Mouse (Mus musculus): ENCODE results near the gene Sbsn. TPM values are rescaled to one million over a fixed set of nuclear protein-coding genes. Genes with fewer than 3 reads are reported as not detected.

Gene Sbsn
- polyA plus RNA-seq, 2 experiments, result 28.4 to 38.7 TPM

- no peak overlapping the region for H3K27ac ChIP-seq (replicated peaks; ENCODE audit: low read depth, low read length)
- no peak for TF ChIP-seq POLR2A (IDR thresholded peaks at IDR 0.05; ENCODE audit: borderline replicate concordance, extremely low read depth, insufficient read depth, insufficient read length)
- peak overlapping the region; percentile 32 for H3K4me3 ChIP-seq (replicated peaks; ENCODE audit: low read length)
- no peaks in the 10 kb centered on the region for H3K36me3 ChIP-seq (ENCODE audit: control insufficient read depth, insufficient read depth, low read length)
- peaks cover 21% of the 10 kb centered on the region for H3K27me3 ChIP-seq (ENCODE audit: control insufficient read depth, insufficient read depth, low read length)
- WGBS, result 10% methylated on average over 14 of the region's 14 CpGs
- no peak for DNase-seq (ENCODE audit: low spot score)
- H3K9me3 ChIP-seq (ENCODE audit: control insufficient read depth, low read length), result no peaks in the 10 kb centered on the region
- H3K4me1 ChIP-seq (ENCODE audit: control insufficient read depth, insufficient read depth, low read length), result peaks cover 7% of the 10 kb centered on the region; the same call in 1 of the 2 replicates
- H3K9ac ChIP-seq (ENCODE audit: low read depth, low read length, severe bottlenecking), result no peak overlapping the region
- peak overlapping the region; percentile 59 for H3K4me2 ChIP-seq (replicated peaks; ENCODE audit: low read depth, low read length, severe bottlenecking)
- no peak; the same call in 1 of the 2 replicates for ATAC-seq (ENCODE audit: low FRiP score, low read depth)
Measured at GRCm38 (mm10) chr7:30717716-30718046, 33.6 kb upstream of the Sbsn start.

DNA sequence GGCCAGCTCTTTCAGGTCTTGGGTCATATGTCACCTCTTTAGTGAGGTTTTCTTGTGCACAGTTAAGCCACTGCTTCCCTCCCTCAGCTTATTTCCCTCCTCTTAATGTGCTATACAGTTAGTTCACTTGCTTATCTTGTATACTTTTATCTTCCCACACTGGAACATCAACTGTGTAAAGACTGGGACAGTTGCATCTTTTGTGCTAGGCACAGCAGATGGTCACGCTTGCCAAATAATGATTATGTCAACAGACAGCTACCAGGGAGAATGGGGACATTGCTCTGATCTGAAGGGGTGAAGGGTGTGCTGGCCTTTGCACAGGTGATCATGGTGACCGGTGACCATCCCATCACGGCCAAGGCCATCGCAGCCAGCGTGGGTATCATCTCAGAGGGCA lies 31.6 kb upstream of the Sbsn start:
- no peak for DNase-seq (ENCODE audit: low spot score)
- H3K4me3 ChIP-seq (replicated peaks; ENCODE audit: low read length), result no peak overlapping the region
- TF ChIP-seq POLR2A (IDR thresholded peaks at IDR 0.05; ENCODE audit: borderline replicate concordance, extremely low read depth, insufficient read depth, insufficient read length), result no peak
- H3K4me1 ChIP-seq (ENCODE audit: control insufficient read depth, insufficient read depth, low read length), result peaks cover 7% of the 10 kb centered on the region; the same call in 1 of the 2 replicates
- 91% methylated on average over 5 of the region's 5 CpGs for WGBS
- no peaks in the 10 kb centered on the region for H3K36me3 ChIP-seq (ENCODE audit: control insufficient read depth, insufficient read depth, low read length)
- H3K27ac ChIP-seq (replicated peaks; ENCODE audit: low read depth, low read length), result no peak overlapping the region
- ATAC-seq (ENCODE audit: low FRiP score, low read depth), result no peak
- H3K9ac ChIP-seq (ENCODE audit: low read depth, low read length, severe bottlenecking), result no peak overlapping the region
- peaks cover 21% of the 10 kb centered on the region for H3K27me3 ChIP-seq (ENCODE audit: control insufficient read depth, insufficient read depth, low read length)
- H3K4me2 ChIP-seq (replicated peaks; ENCODE audit: low read depth, low read length, severe bottlenecking), result no peak overlapping the region
- no peaks in the 10 kb centered on the region for H3K9me3 ChIP-seq (ENCODE audit: control insufficient read depth, low read length)

DNA sequence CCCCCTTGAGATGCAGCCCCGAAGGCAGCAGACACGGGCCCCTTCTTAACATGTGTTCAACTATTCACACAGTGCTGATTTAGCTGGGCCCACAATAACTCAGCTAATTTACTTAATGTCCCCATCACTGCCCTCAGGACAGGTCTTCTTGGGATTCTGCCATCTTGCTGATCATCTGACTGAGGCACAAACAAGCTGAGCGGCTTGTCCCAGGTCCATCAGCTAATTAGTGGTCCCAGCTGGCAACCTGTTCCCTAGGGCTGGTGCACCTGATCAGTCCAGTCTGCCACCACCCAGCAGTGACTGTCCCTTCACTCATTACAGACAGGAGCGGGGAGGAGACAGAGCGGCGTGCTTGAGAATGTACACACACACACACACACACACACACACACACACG lies 30.0 kb upstream of the Sbsn start:
- Histone ChIP-seq H3K9me3 (ENCODE audit: control insufficient read depth, low read length) (no peaks in the 10 kb centered on the region), H3K27ac (replicated peaks; ENCODE audit: low read depth, low read length) (no peak overlapping the region), H3K4me3 (replicated peaks; ENCODE audit: low read length) (no peak overlapping the region), H3K4me2 (replicated peaks; ENCODE audit: low read depth, low read length, severe bottlenecking) (no peak overlapping the region), H3K36me3 (ENCODE audit: control insufficient read depth, insufficient read depth, low read length) (0 out of 2 replicates have a peak, but pooled peaks cover 5% of the 10 kb centered on the region), H3K4me1 (ENCODE audit: control insufficient read depth, insufficient read depth, low read length) (peaks cover 7% of the 10 kb centered on the region; the same call in 1 of the 2 replicates), H3K27me3 (ENCODE audit: control insufficient read depth, insufficient read depth, low read length) (peaks cover 15% of the 10 kb centered on the region), H3K9ac (ENCODE audit: low read depth, low read length, severe bottlenecking) (no peak overlapping the region)
- DNase-seq (ENCODE audit: low spot score) (no peak), ATAC-seq (ENCODE audit: low FRiP score, low read depth) (no peak)
- no peak for TF ChIP-seq POLR2A (IDR thresholded peaks at IDR 0.05; ENCODE audit: borderline replicate concordance, extremely low read depth, insufficient read depth, insufficient read length)
- 72% methylated on average over 7 of the region's 7 CpGs for WGBS

GRCm38 (mm10) chr7:30723274-30723953 lies 27.9 kb upstream of the Sbsn start:
- Histone ChIP-seq H3K4me1 (ENCODE audit: control insufficient read depth, insufficient read depth, low read length) (peaks cover 6% of the 10 kb centered on the region; the same call in 1 of the 2 replicates), H3K36me3 (ENCODE audit: control insufficient read depth, insufficient read depth, low read length) (peaks cover 23% of the 10 kb centered on the region), H3K27me3 (ENCODE audit: control insufficient read depth, insufficient read depth, low read length) (no peaks in the 10 kb centered on the region), H3K4me3 (replicated peaks; ENCODE audit: low read length) (no peak overlapping the region), H3K9ac (ENCODE audit: low read depth, low read length, severe bottlenecking) (no peak overlapping the region), H3K4me2 (replicated peaks; ENCODE audit: low read depth, low read length, severe bottlenecking) (no peak overlapping the region), H3K27ac (replicated peaks; ENCODE audit: low read depth, low read length) (no peak overlapping the region), H3K9me3 (ENCODE audit: control insufficient read depth, low read length) (no peaks in the 10 kb centered on the region)
- no peak for ATAC-seq (ENCODE audit: low FRiP score, low read depth)
- no peak for TF ChIP-seq POLR2A (IDR thresholded peaks at IDR 0.05; ENCODE audit: borderline replicate concordance, extremely low read depth, insufficient read depth, insufficient read length)
- no peak for DNase-seq (ENCODE audit: low spot score)
- 48% methylated on average over 6 of the region's 6 CpGs for WGBS

DNA sequence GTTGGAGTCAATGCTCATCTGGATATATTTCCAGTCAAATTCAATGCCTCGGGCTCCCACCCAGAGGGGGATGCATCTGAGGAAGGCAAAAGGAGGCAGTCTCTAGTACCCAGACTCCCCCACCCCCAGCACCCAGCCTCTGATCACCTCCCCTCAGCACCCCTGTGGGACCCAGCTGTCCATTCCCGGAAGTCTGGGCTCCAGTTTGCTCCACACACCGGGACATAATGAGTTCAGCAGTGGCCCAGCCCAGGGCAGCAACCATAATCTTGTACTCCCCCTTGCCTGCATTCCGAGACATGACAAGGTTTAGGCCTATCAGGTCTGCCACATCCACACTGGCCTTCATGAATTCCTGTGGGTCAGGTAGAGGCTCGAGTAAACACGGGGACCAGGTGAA lies 23.1 kb upstream of the Sbsn start:
- DNase-seq (ENCODE audit: low spot score) (no peak), ATAC-seq (ENCODE audit: low FRiP score, low read depth) (no peak)
- Histone ChIP-seq H3K27ac (replicated peaks; ENCODE audit: low read depth, low read length) (no peak overlapping the region), H3K4me3 (replicated peaks; ENCODE audit: low read length) (peak overlapping the region; percentile 62), H3K27me3 (ENCODE audit: control insufficient read depth, insufficient read depth, low read length) (no peaks in the 10 kb centered on the region), H3K36me3 (ENCODE audit: control insufficient read depth, insufficient read depth, low read length) (peaks cover 35% of the 10 kb centered on the region), H3K4me2 (replicated peaks; ENCODE audit: low read depth, low read length, severe bottlenecking) (peak overlapping the region; percentile 53), H3K9ac (ENCODE audit: low read depth, low read length, severe bottlenecking) (peak overlapping the region; percentile 63), H3K9me3 (ENCODE audit: control insufficient read depth, low read length) (no peaks in the 10 kb centered on the region), H3K4me1 (ENCODE audit: control insufficient read depth, insufficient read depth, low read length) (peaks cover 16% of the 10 kb centered on the region)
- 85% methylated on average over 6 of the region's 6 CpGs for WGBS
- TF ChIP-seq POLR2A (IDR thresholded peaks at IDR 0.05; ENCODE audit: borderline replicate concordance, extremely low read depth, insufficient read depth, insufficient read length), result no peak

Data from limb, embryonic 14.5 days (tissue).